Mouse (Mus musculus) macrophage (primary cell): ENCODE measurements around the gene Plxnc1. TPM values are rescaled to one million over a fixed set of nuclear protein-coding genes. Genes with fewer than 3 reads are reported as not detected.

Source experiments
- H3K27ac ChIP-seq: fragments of 350-480 bp; formaldehyde crosslinking; 2 replicates; pipeline ENCODE4 v1.9.0; 2021
- H3K36me3 ChIP-seq: fragments of 350-480 bp; formaldehyde crosslinking; 2 replicates; pipeline ENCODE4 v1.9.0; 2021; ENCODE audit errors: inconsistent target
- H3K4me3 ChIP-seq: fragments of 350-480 bp; formaldehyde crosslinking; 2 replicates; pipeline ENCODE4 v1.9.0; 2021; ENCODE audit errors: inconsistent target
- H3K79me2 ChIP-seq: fragments of 350-480 bp; formaldehyde crosslinking; 2 replicates; pipeline ENCODE4 v1.9.0; 2021; ENCODE audit errors: inconsistent target
- WGBS: methylation state at CpG from one replicate; pipeline ENCODE4 v1.1.7; 2026; ENCODE audit warnings: inconsistent platforms; ENCODE audit not compliant: missing documents; 5-methylcytosine and 5-hydroxymethylcytosine counted together
- polyA plus RNA-seq: library from polyadenylated mRNA; stranded (reverse); fragments of 250-400 nt; gene quantifications from 3 replicates; pipeline ENCODE4 v1.2.4, GENCODE M21; 2018; ENCODE audit warnings: inconsistent platforms

Plxnc1 gene
- polyA plus RNA-seq, 1 experiment from 2014 or later: 117 TPM

DNA sequence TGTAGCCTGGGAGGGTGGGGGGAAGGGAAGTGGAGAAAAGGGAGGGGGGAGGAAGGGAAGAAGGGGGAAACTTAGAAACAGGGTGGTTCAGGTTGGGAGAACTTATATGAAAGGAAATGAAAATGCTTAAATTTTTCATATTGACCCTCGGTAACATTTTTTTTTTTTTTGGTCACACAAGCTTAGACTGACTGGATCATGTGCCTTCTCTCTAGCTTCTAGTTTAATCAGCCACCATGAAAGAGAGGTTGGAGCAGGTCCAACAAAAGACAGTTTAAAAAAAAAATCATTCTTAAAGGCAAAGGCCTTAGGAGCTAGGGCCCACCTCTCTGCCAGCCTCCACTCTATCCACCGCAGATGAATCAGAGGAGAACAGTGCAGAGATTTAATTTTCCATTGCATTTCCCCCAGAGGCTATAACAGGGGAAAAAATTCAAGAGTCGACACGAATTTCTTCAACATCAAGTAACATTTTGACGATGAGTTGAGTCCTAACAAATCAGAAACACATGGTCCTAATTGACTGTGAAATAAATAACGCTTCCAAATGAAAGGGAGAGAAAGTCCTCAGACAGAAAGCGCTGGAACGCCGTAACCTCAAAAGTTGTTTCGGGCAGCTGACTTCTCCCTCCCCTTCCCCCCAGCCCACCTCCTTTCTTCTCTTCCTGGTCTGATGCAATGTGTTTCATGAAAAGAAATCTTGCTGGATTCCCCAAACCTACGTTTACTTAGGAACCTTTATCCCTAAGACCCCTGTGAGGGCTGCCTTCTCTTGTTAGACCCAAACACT lies 120.5 kb downstream of the Plxnc1 start:
- Histone ChIP-seq H3K36me3 (peaks cover 68% of the 10 kb centered on the region), H3K4me3 (no peak overlapping the region), H3K79me2 (no peaks in the 10 kb centered on the region), H3K27ac (no peak overlapping the region)
- 84% methylated on average over 11 of the region's 11 CpGs for WGBS

- Histone ChIP-seq H3K27ac (no peak overlapping the region), H3K4me3 (no peak overlapping the region), H3K36me3 (peaks cover 66% of the 10 kb centered on the region), H3K79me2 (no peaks in the 10 kb centered on the region)
- 91% methylated on average over 17 of the region's 17 CpGs for WGBS
Measured at GRCm38 (mm10) chr10:94818781-94819665, 125.6 kb downstream of the Plxnc1 start.

DNA sequence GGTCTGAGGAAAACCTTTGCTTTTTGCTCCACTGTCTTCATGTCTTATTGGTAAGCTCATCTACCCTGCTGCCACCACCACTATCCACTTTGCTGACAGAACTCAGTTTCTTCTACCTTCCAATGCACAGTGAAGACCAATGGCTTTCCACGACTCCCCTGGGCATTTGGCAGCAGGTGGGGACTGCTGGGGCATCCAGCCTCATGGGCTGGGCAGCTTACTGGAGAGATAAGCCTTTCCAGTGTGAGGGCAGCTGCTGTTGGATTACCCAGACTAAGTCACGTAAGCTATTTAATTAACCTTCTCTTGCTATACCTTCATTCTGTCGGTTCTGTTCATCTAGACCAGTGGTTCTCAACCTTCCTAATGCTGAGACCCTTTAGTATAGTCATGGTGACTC lies 126.5 kb downstream of the Plxnc1 start:
- Histone ChIP-seq H3K79me2 (no peaks in the 10 kb centered on the region), H3K36me3 (peaks cover 61% of the 10 kb centered on the region), H3K4me3 (no peak overlapping the region), H3K27ac (no peak overlapping the region)
- 96% methylated on average over 3 of the region's 3 CpGs for WGBS

DNA sequence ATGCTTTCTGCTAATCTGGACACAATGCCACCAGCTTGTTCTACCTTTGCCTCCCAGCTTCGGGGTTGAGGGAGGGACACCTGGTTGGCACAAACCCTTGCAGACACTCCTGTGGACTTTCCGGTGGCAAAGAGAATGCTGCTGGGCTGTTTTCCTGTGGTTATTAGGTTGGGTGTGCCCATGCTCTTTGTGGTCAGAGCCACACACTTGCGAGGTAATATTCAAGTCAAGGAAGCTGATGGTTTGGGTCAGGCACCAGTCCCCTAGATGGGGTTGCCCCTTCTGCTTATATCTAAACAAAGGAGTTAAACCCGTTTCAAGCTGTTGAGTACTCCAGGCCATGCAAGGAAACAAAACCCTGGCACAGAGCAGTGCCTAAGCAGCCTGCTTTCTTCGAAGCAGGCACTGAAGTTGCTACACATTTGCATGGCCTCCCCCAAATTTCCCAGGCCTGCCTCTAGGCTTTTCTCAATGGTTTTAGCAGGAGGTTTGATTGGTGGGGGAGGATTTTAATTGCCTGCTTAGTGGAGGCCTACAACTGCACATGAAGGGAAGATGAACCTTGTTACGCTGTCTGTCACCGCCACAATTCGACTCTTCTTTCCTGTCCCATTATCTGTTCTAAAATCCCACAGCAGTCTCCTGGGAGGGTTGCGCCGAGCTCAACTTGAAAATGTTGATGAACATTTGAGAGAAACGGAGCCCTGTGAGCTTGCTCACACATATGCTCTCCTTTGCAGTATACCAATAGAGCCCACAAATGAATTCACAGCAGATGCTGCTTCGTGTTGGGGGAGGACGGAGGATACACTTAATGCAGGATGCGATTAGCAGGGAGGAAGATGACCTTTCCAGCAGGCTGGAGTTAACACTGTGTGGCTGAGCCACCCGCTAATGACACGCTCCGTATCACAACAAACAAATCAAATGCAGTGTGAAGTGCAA lies 132.5 kb downstream of the Plxnc1 start:
- WGBS: 78% methylated on average over 17 of the region's 17 CpGs
- H3K36me3 ChIP-seq: peaks cover 56% of the 10 kb centered on the region
- H3K4me3 ChIP-seq: no peak overlapping the region
- H3K27ac ChIP-seq: no peak overlapping the region
- H3K79me2 ChIP-seq: no peaks in the 10 kb centered on the region

GRCm38 (mm10) chr10:94809946-94810472 lies 134.6 kb downstream of the Plxnc1 start:
- Histone ChIP-seq H3K79me2 (no peaks in the 10 kb centered on the region), H3K27ac (no peak overlapping the region), H3K36me3 (peaks cover 73% of the 10 kb centered on the region), H3K4me3 (no peak overlapping the region)
- WGBS: 97% methylated on average over 7 of the region's 7 CpGs

DNA sequence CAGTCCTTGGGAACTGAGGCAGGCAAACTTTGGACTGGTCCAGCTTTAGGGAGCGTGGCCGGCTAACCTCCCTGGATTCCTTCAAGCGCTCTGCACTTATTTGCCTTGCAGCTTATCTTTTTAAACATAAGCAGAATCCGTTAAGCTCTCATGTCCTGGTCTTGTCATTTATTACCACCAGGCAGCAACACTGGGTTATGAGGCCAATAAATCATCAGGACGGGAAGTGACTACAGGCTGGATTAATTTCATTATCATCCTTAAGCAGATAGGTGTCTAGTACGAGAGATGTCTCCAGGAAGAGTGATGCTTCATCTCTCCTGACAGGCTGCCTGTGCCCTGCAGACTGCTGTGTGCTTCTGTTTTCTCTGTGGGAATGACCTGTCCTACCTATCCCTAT lies 136.4 kb downstream of the Plxnc1 start:
- WGBS: 83% methylated on average over 6 of the region's 6 CpGs
- peaks cover 79% of the 10 kb centered on the region for H3K36me3 ChIP-seq
- H3K4me3 ChIP-seq: no peak overlapping the region
- H3K79me2 ChIP-seq: no peaks in the 10 kb centered on the region
- no peak overlapping the region for H3K27ac ChIP-seq

GRCm38 (mm10) chr10:94807323-94807722 lies 137.3 kb downstream of the Plxnc1 start:
- peaks cover 70% of the 10 kb centered on the region for H3K36me3 ChIP-seq

GRCm38 (mm10) chr10:94804909-94805220 lies 139.8 kb downstream of the Plxnc1 start:
- Histone ChIP-seq H3K79me2 (no peaks in the 10 kb centered on the region), H3K4me3 (no peak overlapping the region), H3K27ac (no peak overlapping the region), H3K36me3 (peaks cover 71% of the 10 kb centered on the region)
- 92% methylated on average over 1 of the region's 1 CpGs for WGBS

More at GRCm38 (mm10) chr10:94807323-94807722, 137.3 kb downstream of the Plxnc1 start:
- H3K27ac ChIP-seq: no peak overlapping the region
- 82% methylated on average over 7 of the region's 7 CpGs for WGBS
- no peak overlapping the region for H3K4me3 ChIP-seq
- no peaks in the 10 kb centered on the region for H3K79me2 ChIP-seq

- Histone ChIP-seq H3K4me3 (no peak overlapping the region), H3K27ac (no peak overlapping the region), H3K36me3 (peaks cover 71% of the 10 kb centered on the region), H3K79me2 (no peaks in the 10 kb centered on the region)
- WGBS: 95% methylated on average over 10 of the region's 10 CpGs
Measured at GRCm38 (mm10) chr10:94804029-94804908, 140.4 kb downstream of the Plxnc1 start.

DNA sequence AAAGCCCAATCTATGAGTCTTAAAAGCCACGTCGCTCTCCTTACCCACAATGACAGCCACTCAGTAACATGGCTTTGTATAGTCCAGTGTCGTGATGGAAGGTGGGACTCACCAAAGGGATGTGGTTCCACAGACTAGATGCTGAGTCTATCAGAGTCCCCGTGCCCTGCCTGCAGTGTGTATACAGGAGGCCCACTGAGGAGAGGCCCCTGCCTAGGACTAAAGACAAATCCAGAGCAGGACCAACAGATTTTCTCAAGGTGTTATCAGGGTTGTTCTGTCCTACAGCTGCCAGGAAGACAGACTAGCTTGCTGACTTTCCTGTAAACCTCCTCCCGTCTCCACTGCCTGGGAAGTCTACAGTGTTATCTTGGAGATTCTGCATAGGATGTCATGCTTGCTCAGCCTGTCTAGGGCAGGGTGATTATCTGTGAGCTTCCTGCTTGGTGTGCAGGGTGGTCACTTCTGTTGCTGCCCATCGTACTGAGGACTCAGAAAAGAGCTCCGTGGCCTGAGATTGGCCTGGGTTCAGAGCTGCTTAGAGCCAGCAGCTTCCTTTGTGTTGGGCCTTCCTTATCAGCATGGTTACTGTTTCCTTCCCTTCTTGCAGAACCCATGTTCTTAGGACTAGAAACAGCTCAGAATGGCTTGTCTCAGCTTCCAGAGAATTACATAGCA lies 143.8 kb downstream of the Plxnc1 start:
- no peak overlapping the region for H3K4me3 ChIP-seq
- H3K79me2 ChIP-seq: no peaks in the 10 kb centered on the region
- peaks cover 75% of the 10 kb centered on the region for H3K36me3 ChIP-seq
- H3K27ac ChIP-seq: no peak overlapping the region
- WGBS: 58% methylated on average over 7 of the region's 7 CpGs

DNA sequence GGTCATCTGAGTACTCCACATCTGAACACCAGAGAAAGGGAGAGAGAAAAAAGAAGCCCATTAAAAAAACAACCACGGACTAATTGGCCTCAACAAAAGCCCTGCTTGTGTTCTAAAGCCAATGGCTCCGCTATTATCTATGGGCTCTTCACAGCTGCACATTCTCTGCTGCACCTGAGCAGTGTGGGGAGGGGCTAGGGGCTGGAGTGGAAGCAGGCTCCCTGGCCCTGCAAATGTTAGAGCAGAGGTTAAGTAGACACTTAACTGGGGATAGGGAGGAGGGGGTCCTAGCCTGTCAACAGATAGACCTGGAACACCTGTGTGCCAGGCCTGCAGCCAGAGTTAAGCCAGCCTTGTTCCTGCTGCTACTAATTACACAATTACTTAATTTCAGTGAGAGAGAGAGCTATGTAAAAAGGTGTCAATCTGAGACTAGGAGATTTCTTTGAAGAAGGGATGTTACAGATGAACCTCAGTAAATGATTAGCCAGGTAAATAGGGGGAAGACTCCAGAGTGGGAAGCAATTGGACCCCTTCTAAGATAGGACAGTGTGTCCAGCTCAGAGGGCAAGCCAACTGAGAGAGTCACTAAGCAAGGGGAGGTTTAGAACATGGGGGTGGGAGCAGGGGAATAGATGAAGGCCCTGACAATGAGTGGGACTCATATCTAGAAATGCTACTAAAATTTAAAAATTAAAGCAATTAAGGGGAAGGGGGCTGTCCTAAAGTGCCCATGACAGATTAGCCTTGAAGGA lies 145.0 kb downstream of the Plxnc1 start:
- no peak overlapping the region for H3K27ac ChIP-seq
- H3K36me3 ChIP-seq: peaks cover 74% of the 10 kb centered on the region
- WGBS: 90% methylated on average over 2 of the region's 2 CpGs

GRCm38 (mm10) chr10:94798128-94798527 lies 146.5 kb downstream of the Plxnc1 start:
- H3K36me3 ChIP-seq: peaks cover 82% of the 10 kb centered on the region
- H3K4me3 ChIP-seq: no peak overlapping the region
- WGBS: 91% methylated on average over 5 of the region's 5 CpGs
- no peak overlapping the region for H3K27ac ChIP-seq
- no peaks in the 10 kb centered on the region for H3K79me2 ChIP-seq

More for the DNA sequence above, 145.0 kb downstream of the Plxnc1 start:
- H3K79me2 ChIP-seq: no peaks in the 10 kb centered on the region
- H3K4me3 ChIP-seq: no peak overlapping the region
